In genomic region chr3:66466321-66466720, GRCm38 (mm10) we compare ENCODE assay signal across 22 mouse cellular contexts.
DNase-seq lines count a peak whose midpoint lies in the region; ATAC-seq and TF ChIP-seq lines count a peak whose summit lies in the region.
"Had no signal": no experiment of that assay in that cellular context is flagged by ENCODE, and none has a peak within 500 bp of the region (broad histone marks: within the 10 kb centered on the region; RNA-seq: fewer than 3 reads in every experiment).

No protein-coding gene starts in this region.

- no peak overlapping the region for H3K4me3 ChIP-seq in forebrain, postnatal 0 days (ENCODE audit: low read depth, low read length)
- no peak overlapping the region for H3K4me3 ChIP-seq in forebrain, embryonic 16.5 days (replicated peaks; ENCODE audit: low read length)
- H3K4me3 ChIP-seq: embryonic facial prominence, embryonic 10.5 days; heart, embryonic 15.5 days; hindbrain, embryonic 15.5 days; limb, embryonic 13.5 days; liver, embryonic 12.5 days; midbrain, embryonic 12.5 days had no signal

- no peak overlapping the region for H3K9ac ChIP-seq in forebrain, postnatal 0 days
- H3K9ac ChIP-seq in forebrain, embryonic 16.5 days (replicated peaks; ENCODE audit: low read depth, low read length): no peak overlapping the region
- H3K9ac ChIP-seq: heart, embryonic 15.5 days; hindbrain, embryonic 15.5 days; limb, embryonic 13.5 days; liver, embryonic 12.5 days; midbrain, embryonic 12.5 days had no signal

- TF ChIP-seq CTCF in forebrain, postnatal 0 days (IDR thresholded peaks at IDR 0.05; ENCODE audit: low read depth): no peak

- H3K4me2 ChIP-seq in forebrain, postnatal 0 days (ENCODE audit: low read depth): no peak overlapping the region
- no peak overlapping the region for H3K4me2 ChIP-seq in forebrain, embryonic 16.5 days (ENCODE audit: low read length)
- H3K4me2 ChIP-seq: heart, embryonic 15.5 days; hindbrain, embryonic 15.5 days; limb, embryonic 13.5 days; liver, embryonic 12.5 days; midbrain, embryonic 12.5 days had no signal

- H3K27ac ChIP-seq in forebrain, postnatal 0 days (ENCODE audit: low read depth, low read length): no peak overlapping the region
- H3K27ac ChIP-seq in forebrain, embryonic 16.5 days (ENCODE audit: low read length): no peak overlapping the region
- H3K27ac ChIP-seq: embryonic facial prominence, embryonic 10.5 days; heart, embryonic 15.5 days; hindbrain, embryonic 15.5 days; limb, embryonic 13.5 days; liver, embryonic 12.5 days; midbrain, embryonic 12.5 days; stomach, postnatal 0 days had no signal

- ATAC-seq in forebrain, postnatal 0 days: no peak
- ATAC-seq in forebrain, embryonic 16.5 days: no peak
- ATAC-seq: intestine, embryonic 16.5 days; liver, embryonic 12.5 days had no signal

- H3K4me1 ChIP-seq in forebrain, postnatal 0 days (ENCODE audit: insufficient read depth): no peaks in the 10 kb centered on the region
- H3K4me1 ChIP-seq in forebrain, embryonic 16.5 days (replicated peaks; ENCODE audit: control insufficient read depth, insufficient read depth, low read length): 0 out of 2 replicates have a peak, but pooled peaks cover 2% of the 10 kb centered on the region
- H3K4me1 ChIP-seq: embryonic facial prominence, embryonic 10.5 days; heart, embryonic 15.5 days; hindbrain, embryonic 15.5 days; limb, embryonic 13.5 days; liver, embryonic 12.5 days; midbrain, embryonic 12.5 days had no signal

- H3K9me3 ChIP-seq in forebrain, postnatal 0 days (ENCODE audit: low read length): no peaks in the 10 kb centered on the region
- no peaks in the 10 kb centered on the region for H3K9me3 ChIP-seq in forebrain, embryonic 16.5 days (ENCODE audit: control insufficient read depth, low read length)
- H3K9me3 ChIP-seq: embryonic facial prominence, embryonic 10.5 days; heart, embryonic 15.5 days; hindbrain, embryonic 15.5 days; limb, embryonic 13.5 days; liver, embryonic 12.5 days; midbrain, embryonic 12.5 days had no signal

- H3K27me3 ChIP-seq in forebrain, postnatal 0 days (ENCODE audit: insufficient read depth, low read length): no peaks in the 10 kb centered on the region
- H3K27me3 ChIP-seq in forebrain, embryonic 16.5 days (replicated peaks; ENCODE audit: control insufficient read depth, insufficient read depth, low read length): no peaks in the 10 kb centered on the region
- H3K27me3 ChIP-seq: heart, embryonic 15.5 days; hindbrain, embryonic 15.5 days; limb, embryonic 13.5 days; liver, embryonic 12.5 days; midbrain, embryonic 12.5 days had no signal

- WGBS in forebrain, postnatal 0 days: 42% methylated on average over 5 of the region's 5 CpGs
- 54% methylated on average over 5 of the region's 5 CpGs for WGBS in forebrain, embryonic 16.5 days

- intact Hi-C loops in heart, postnatal 36 days (cut with DNase I): no loop called here

- H3K36me3 ChIP-seq in forebrain, postnatal 0 days (ENCODE audit: insufficient read depth): no peaks in the 10 kb centered on the region
- no peaks in the 10 kb centered on the region for H3K36me3 ChIP-seq in forebrain, embryonic 16.5 days (ENCODE audit: control insufficient read depth, insufficient read depth)
- H3K36me3 ChIP-seq: embryonic facial prominence, embryonic 10.5 days; heart, embryonic 15.5 days; hindbrain, embryonic 15.5 days; limb, embryonic 13.5 days; liver, embryonic 12.5 days; midbrain, embryonic 12.5 days had no signal

- DNase-seq in forebrain, postnatal 0 days: peak; percentile 31
- peak; percentile 19 to 49 for DNase-seq in layer of hippocampus, adult 8-10 months (ENCODE audit: low spot score in 2 of 2)
- peak; percentile 21 for DNase-seq in right cerebral cortex, adult 18-20 months
- peak; percentile 3 for DNase-seq in right cerebral cortex, postnatal 4 days
- no peak for DNase-seq in urinary bladder, postnatal 14 days (ENCODE audit: low spot score)
- no peak for DNase-seq in heart, postnatal 36 days
- DNase-seq: cerebellum, adult 8-10 months; heart, postnatal 4 days; kidney, adult 9 months; kidney, postnatal 14 days; lung, adult 18-20 months; lung, postnatal 14 days; thymus, adult 2 months had no signal

Comparison
In these comparisons a context has a peak if more than half of its experiments do, and no peak if none do; other contexts are left out.
1. DNase-seq: peak in forebrain, postnatal 0 days (single experiment), layer of hippocampus, adult 8-10 months (2 of 2), right cerebral cortex, adult 18-20 months (single experiment) and right cerebral cortex, postnatal 4 days (single experiment); none in urinary bladder, postnatal 14 days (single experiment) and heart, postnatal 36 days (0 of 2).